Mouse (Mus musculus): ENCODE results near the gene Mob1b. TPM values are rescaled to one million over a fixed set of nuclear protein-coding genes. Genes with fewer than 3 reads are reported as not detected.
A peak's percentile ranks its signal among the peaks of the same experiment; 100 is the strongest.

Gene Mob1b
- total RNA-seq, 1 experiment, result 10.9 TPM

DNA sequence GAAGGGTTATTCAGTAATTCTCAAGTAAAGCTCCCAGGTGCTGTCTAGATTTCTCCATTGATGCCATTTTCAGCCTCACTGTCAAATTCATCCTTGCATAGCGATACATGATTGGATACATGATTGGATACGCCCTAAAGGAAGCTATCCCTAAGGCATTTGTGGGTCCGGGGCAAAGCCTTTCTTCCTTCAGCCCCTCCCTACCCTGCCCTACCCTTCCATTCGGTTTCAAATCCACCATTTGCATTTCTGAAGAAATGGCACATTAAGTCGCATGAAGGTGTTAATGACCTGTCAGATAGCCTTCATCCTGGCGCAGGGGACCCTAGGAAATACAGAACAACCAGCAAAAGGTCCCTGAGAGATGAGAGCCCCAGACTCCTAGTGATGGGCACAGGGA, 35.3 kb upstream of the Mob1b start:
- no peak overlapping the region for H3K4me3 ChIP-seq (ENCODE audit: insufficient read depth in 1 of 2, low read depth in 1 of 2, low read length in 2 of 2, poor library complexity in 1 of 2, severe bottlenecking in 1 of 2)
- no peaks in the 10 kb centered on the region for H3K9me3 ChIP-seq (ENCODE audit: control insufficient read depth, insufficient read depth, low read depth, low read length)
- H3K36me3 ChIP-seq (ENCODE audit: control insufficient read depth, insufficient read depth, low read length, poor library complexity, severe bottlenecking), result no peaks in the 10 kb centered on the region
- in situ Hi-C loops (cut with MboI; ENCODE audit: low sequenced_read_pairs in 2 of 2, unreplicated experiment in 2 of 2), result no loop called here
- no peak overlapping the region for H3K9ac ChIP-seq (ENCODE audit: insufficient read depth, low read depth, low read length, poor library complexity, severe bottlenecking)
- H3K27ac ChIP-seq (ENCODE audit: insufficient read depth, low read depth, low read length, poor library complexity, severe bottlenecking), result no peak overlapping the region
- no peak for DNase-seq (ENCODE audit: low read depth, low spot score)
- TF ChIP-seq ZNF384 (IDR thresholded peaks at IDR 0.05; ENCODE audit: low read depth, low read length) (no peak), MAFK (IDR thresholded peaks at IDR 0.05; ENCODE audit: insufficient read depth, low read depth, low read length) (no peak), CHD2 (IDR thresholded peaks at IDR 0.05; ENCODE audit: low read depth, low read length) (no peak), ZC3H11A (IDR thresholded peaks at IDR 0.05; ENCODE audit: borderline replicate concordance, low read depth, low read length) (no peak), HCFC1 (IDR thresholded peaks at IDR 0.05; ENCODE audit: borderline replicate concordance, insufficient read depth, low read length) (no peak)
- H3K4me1 ChIP-seq (ENCODE audit: control insufficient read depth in 2 of 2, insufficient read depth in 2 of 2, low read length in 2 of 2, poor library complexity in 1 of 2), result peaks cover 2 to 11% of the 10 kb centered on the region in 2 experiments; a peak in 2 of 4 replicates

DNA sequence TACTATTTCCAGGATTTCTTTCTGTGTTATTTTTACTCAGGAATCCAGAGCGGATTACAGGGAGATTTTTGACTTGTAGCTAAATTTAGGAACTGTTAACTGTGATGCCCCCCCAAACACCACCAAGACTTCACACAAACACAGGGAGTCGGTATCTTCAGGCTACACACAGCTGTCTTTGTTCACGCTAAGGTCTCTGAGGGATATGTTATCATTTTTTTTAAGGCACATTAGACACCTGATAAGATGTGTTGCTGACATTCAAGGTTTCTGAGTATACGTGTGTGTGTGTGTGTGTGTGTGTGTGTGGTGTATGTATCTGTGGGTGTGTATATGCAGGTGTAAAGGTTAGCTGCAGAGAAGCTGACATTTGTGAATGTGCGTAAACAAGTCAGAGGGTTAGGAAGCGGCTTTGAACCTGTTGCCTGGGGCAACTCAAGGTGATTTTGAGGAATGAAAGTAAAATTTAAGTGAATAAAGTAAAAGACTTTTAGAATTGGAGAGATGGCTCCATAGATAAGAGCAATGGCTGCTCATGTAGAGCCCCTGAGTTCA, 34.8 kb upstream of the Mob1b start:
- H3K27ac ChIP-seq (ENCODE audit: insufficient read depth, low read depth, low read length, poor library complexity, severe bottlenecking), result no peak overlapping the region
- no peak overlapping the region for H3K9ac ChIP-seq (ENCODE audit: insufficient read depth, low read depth, low read length, poor library complexity, severe bottlenecking)
- peaks cover 2 to 8% of the 10 kb centered on the region in 2 experiments; a peak in 2 of 4 replicates for H3K4me1 ChIP-seq (ENCODE audit: control insufficient read depth in 2 of 2, insufficient read depth in 2 of 2, low read length in 2 of 2, poor library complexity in 1 of 2)
- H3K36me3 ChIP-seq (ENCODE audit: control insufficient read depth, insufficient read depth, low read length, poor library complexity, severe bottlenecking), result no peaks in the 10 kb centered on the region
- in situ Hi-C loops (cut with MboI; ENCODE audit: low sequenced_read_pairs in 2 of 2, unreplicated experiment in 2 of 2), result no loop called here
- TF ChIP-seq HCFC1 (IDR thresholded peaks at IDR 0.05; ENCODE audit: borderline replicate concordance, insufficient read depth, low read length) (no peak), CHD2 (IDR thresholded peaks at IDR 0.05; ENCODE audit: low read depth, low read length) (no peak), ZNF384 (IDR thresholded peaks at IDR 0.05; ENCODE audit: low read depth, low read length) (no peak), MAFK (IDR thresholded peaks at IDR 0.05; ENCODE audit: insufficient read depth, low read depth, low read length) (no peak), ZC3H11A (IDR thresholded peaks at IDR 0.05; ENCODE audit: borderline replicate concordance, low read depth, low read length) (no peak)
- no peaks in the 10 kb centered on the region for H3K9me3 ChIP-seq (ENCODE audit: control insufficient read depth, insufficient read depth, low read depth, low read length)
- no peak for DNase-seq (ENCODE audit: low read depth, low spot score)
- no peak overlapping the region for H3K4me3 ChIP-seq (ENCODE audit: insufficient read depth in 1 of 2, low read depth in 1 of 2, low read length in 2 of 2, poor library complexity in 1 of 2, severe bottlenecking in 1 of 2)

DNA sequence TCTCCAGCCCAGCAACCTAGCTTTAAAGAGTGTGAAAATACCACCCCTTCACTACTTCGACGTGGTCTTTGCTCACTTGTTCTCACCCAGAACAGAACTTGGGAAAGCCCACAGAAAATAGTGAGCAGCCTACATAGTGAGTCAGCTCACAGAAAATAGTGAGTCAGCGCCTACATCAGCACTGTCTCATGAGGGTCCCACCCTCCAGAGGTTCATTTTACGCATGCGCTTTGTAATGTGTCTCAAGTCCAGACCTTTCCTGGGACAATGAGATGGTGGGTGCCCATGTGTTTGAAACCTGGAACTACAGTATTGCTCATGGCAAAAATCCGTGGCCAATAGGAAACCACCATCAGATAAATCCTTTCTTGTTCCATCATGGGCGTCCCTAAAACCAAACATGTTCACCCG, 32.7 kb upstream of the Mob1b start:
- no peak overlapping the region for H3K4me3 ChIP-seq (ENCODE audit: insufficient read depth in 1 of 2, low read depth in 1 of 2, low read length in 2 of 2, poor library complexity in 1 of 2, severe bottlenecking in 1 of 2)
- H3K27ac ChIP-seq (ENCODE audit: insufficient read depth, low read depth, low read length, poor library complexity, severe bottlenecking), result no peak overlapping the region
- H3K36me3 ChIP-seq (ENCODE audit: control insufficient read depth, insufficient read depth, low read length, poor library complexity, severe bottlenecking), result no peaks in the 10 kb centered on the region
- DNase-seq (ENCODE audit: low read depth, low spot score), result no peak
- TF ChIP-seq MAFK (IDR thresholded peaks at IDR 0.05; ENCODE audit: insufficient read depth, low read depth, low read length) (0 out of 2 replicates have a peak, but pooled peaks have one; percentile 25), ZC3H11A (IDR thresholded peaks at IDR 0.05; ENCODE audit: borderline replicate concordance, low read depth, low read length) (no peak)
- H3K9me3 ChIP-seq (ENCODE audit: control insufficient read depth, insufficient read depth, low read depth, low read length), result no peaks in the 10 kb centered on the region
- peaks cover 2 to 8% of the 10 kb centered on the region in 2 experiments; a peak in 2 of 4 replicates for H3K4me1 ChIP-seq (ENCODE audit: control insufficient read depth in 2 of 2, insufficient read depth in 2 of 2, low read length in 2 of 2, poor library complexity in 1 of 2)
- H3K9ac ChIP-seq (ENCODE audit: insufficient read depth, low read depth, low read length, poor library complexity, severe bottlenecking), result no peak overlapping the region
- in situ Hi-C loops (cut with MboI; ENCODE audit: low sequenced_read_pairs in 2 of 2, unreplicated experiment in 2 of 2), result no loop called here

DNA sequence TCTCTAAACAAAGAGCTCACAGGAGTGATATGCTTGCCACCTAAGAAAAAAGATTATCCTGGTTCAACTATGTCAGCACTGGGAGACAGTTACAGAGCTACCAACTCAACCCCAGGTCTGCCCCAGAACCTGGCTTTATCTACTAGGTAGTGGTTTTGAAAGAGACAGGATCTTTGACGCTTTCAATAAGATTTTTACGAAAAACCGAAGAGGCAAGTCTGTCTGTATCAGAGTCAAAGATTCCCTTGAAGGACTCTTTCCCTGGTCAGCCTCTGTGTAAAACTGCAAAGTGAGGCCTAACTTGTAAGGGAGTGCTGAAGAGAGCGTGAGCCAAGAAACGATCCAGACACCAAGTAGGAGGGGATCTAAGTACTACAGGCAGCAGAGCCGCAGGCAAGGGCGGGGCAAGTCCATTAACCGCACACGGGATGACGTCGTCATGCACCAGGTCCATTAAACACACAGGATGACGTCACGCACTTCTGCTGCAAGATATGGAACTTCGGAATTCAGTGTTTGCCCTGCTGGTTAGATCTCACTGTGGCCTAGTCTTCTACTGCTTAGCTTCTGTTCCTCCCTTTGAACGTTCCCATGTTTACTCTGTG, 32.0 kb upstream of the Mob1b start:
- Histone ChIP-seq H3K27ac (ENCODE audit: insufficient read depth, low read depth, low read length, poor library complexity, severe bottlenecking) (no peak overlapping the region), H3K9ac (ENCODE audit: insufficient read depth, low read depth, low read length, poor library complexity, severe bottlenecking) (no peak overlapping the region), H3K9me3 (ENCODE audit: control insufficient read depth, insufficient read depth, low read depth, low read length) (no peaks in the 10 kb centered on the region), H3K4me1 (ENCODE audit: control insufficient read depth in 2 of 2, insufficient read depth in 2 of 2, low read length in 2 of 2, poor library complexity in 1 of 2) (peaks cover 2 to 6% of the 10 kb centered on the region in 2 experiments; a peak in 2 of 4 replicates), H3K36me3 (ENCODE audit: control insufficient read depth, insufficient read depth, low read length, poor library complexity, severe bottlenecking) (no peaks in the 10 kb centered on the region), H3K4me3 (ENCODE audit: insufficient read depth in 1 of 2, low read depth in 1 of 2, low read length in 2 of 2, poor library complexity in 1 of 2, severe bottlenecking in 1 of 2) (no peak overlapping the region)
- no peak for TF ChIP-seq ZC3H11A (IDR thresholded peaks at IDR 0.05; ENCODE audit: borderline replicate concordance, low read depth, low read length)
- peak; percentile 77 for DNase-seq (ENCODE audit: low read depth, low spot score)
- in situ Hi-C loops (cut with MboI; ENCODE audit: low sequenced_read_pairs in 2 of 2, unreplicated experiment in 2 of 2), result no loop called here

All from ES-E14 (cell line).